Mouse (Mus musculus): Measurements from ENCODE around the gene Rrbp1. TPM values are rescaled to one million over a fixed set of nuclear protein-coding genes. Genes with fewer than 3 reads are reported as not detected.

Gene Rrbp1
- polyA plus RNA-seq, 1 experiment, result 43.4 TPM

GRCm38 (mm10) chr2:144019971-144020370, 8.9 kb upstream of the Rrbp1 start:
- Histone ChIP-seq H3K4me1 (ENCODE audit: control insufficient read depth, insufficient read depth, insufficient read length) (no peaks in the 10 kb centered on the region), H3K27ac (ENCODE audit: insufficient read depth, low read length) (no peak overlapping the region), H3K27me3 (ENCODE audit: control insufficient read depth, insufficient read depth, low read length) (no peaks in the 10 kb centered on the region), H3K36me3 (ENCODE audit: control insufficient read depth, insufficient read depth, low read length) (no peaks in the 10 kb centered on the region), H3K4me3 (ENCODE audit: extremely low read depth, insufficient read depth, insufficient read length) (no peak overlapping the region)
- no peak for DNase-seq (ENCODE audit: low read depth in 1 of 2, low spot score in 2 of 2)
- 81% methylated on average over 2 of the region's 2 CpGs for WGBS
- TF ChIP-seq CTCF (IDR thresholded peaks at IDR 0.05; ENCODE audit: extremely low read depth, insufficient read depth, insufficient read length, insufficient replicate concordance) (no peak), POLR2A (IDR thresholded peaks at IDR 0.05; ENCODE audit: low read depth, low read length) (no peak)

GRCm38 (mm10) chr2:144015861-144016260, 4.8 kb upstream of the Rrbp1 start:
- TF ChIP-seq CTCF (IDR thresholded peaks at IDR 0.05; ENCODE audit: extremely low read depth, insufficient read depth, insufficient read length, insufficient replicate concordance), result no peak
- no peak for TF ChIP-seq POLR2A (IDR thresholded peaks at IDR 0.05; ENCODE audit: low read depth, low read length)
- no peaks in the 10 kb centered on the region for H3K4me1 ChIP-seq (ENCODE audit: control insufficient read depth, insufficient read depth, insufficient read length)
- no peak for DNase-seq (ENCODE audit: low read depth in 1 of 2, low spot score in 2 of 2)
- WGBS, result 91% methylated on average over 9 of the region's 9 CpGs
- H3K27me3 ChIP-seq (ENCODE audit: control insufficient read depth, insufficient read depth, low read length), result no peaks in the 10 kb centered on the region
- H3K4me3 ChIP-seq (ENCODE audit: extremely low read depth, insufficient read depth, insufficient read length), result no peak overlapping the region
- no peaks in the 10 kb centered on the region for H3K36me3 ChIP-seq (ENCODE audit: control insufficient read depth, insufficient read depth, low read length)
- H3K27ac ChIP-seq (ENCODE audit: insufficient read depth, low read length), result no peak overlapping the region

GRCm38 (mm10) chr2:144014481-144014880, 3.4 kb upstream of the Rrbp1 start:
- Histone ChIP-seq H3K4me3 (ENCODE audit: extremely low read depth, insufficient read depth, insufficient read length) (no peak overlapping the region), H3K27me3 (ENCODE audit: control insufficient read depth, insufficient read depth, low read length) (no peaks in the 10 kb centered on the region), H3K4me1 (ENCODE audit: control insufficient read depth, insufficient read depth, insufficient read length) (peaks cover 3% of the 10 kb centered on the region; the same call in 1 of the 2 replicates), H3K36me3 (ENCODE audit: control insufficient read depth, insufficient read depth, low read length) (no peaks in the 10 kb centered on the region), H3K27ac (ENCODE audit: insufficient read depth, low read length) (no peak overlapping the region)
- TF ChIP-seq POLR2A (IDR thresholded peaks at IDR 0.05; ENCODE audit: low read depth, low read length) (no peak), CTCF (IDR thresholded peaks at IDR 0.05; ENCODE audit: extremely low read depth, insufficient read depth, insufficient read length, insufficient replicate concordance) (no peak)
- no peak for DNase-seq (ENCODE audit: low read depth in 1 of 2, low spot score in 2 of 2)
- WGBS, result 86% methylated on average over 5 of the region's 5 CpGs

- Histone ChIP-seq H3K27ac (ENCODE audit: insufficient read depth, low read length) (no peak overlapping the region), H3K4me3 (ENCODE audit: extremely low read depth, insufficient read depth, insufficient read length) (no peak overlapping the region), H3K27me3 (ENCODE audit: control insufficient read depth, insufficient read depth, low read length) (no peaks in the 10 kb centered on the region), H3K4me1 (ENCODE audit: control insufficient read depth, insufficient read depth, insufficient read length) (peaks cover 5% of the 10 kb centered on the region; the same call in 1 of the 2 replicates), H3K36me3 (ENCODE audit: control insufficient read depth, insufficient read depth, low read length) (no peaks in the 10 kb centered on the region)
- TF ChIP-seq POLR2A (IDR thresholded peaks at IDR 0.05; ENCODE audit: low read depth, low read length) (no peak), CTCF (IDR thresholded peaks at IDR 0.05; ENCODE audit: extremely low read depth, insufficient read depth, insufficient read length, insufficient replicate concordance) (no peak)
- DNase-seq (ENCODE audit: low read depth in 1 of 2, low spot score in 2 of 2), result no peak
- 86% methylated on average over 11 of the region's 11 CpGs for WGBS
These were observed 3.0 kb upstream of the Rrbp1 start for GRCm38 (mm10) chr2:144014051-144014450.

GRCm38 (mm10) chr2:144010282-144011044, 600 bp downstream of the Rrbp1 start:
- Histone ChIP-seq H3K4me1 (ENCODE audit: control insufficient read depth, insufficient read depth, insufficient read length) (peaks cover 5% of the 10 kb centered on the region; the same call in 1 of the 2 replicates), H3K4me3 (ENCODE audit: extremely low read depth, insufficient read depth, insufficient read length) (peak overlapping the region; percentile 94), H3K27me3 (ENCODE audit: control insufficient read depth, insufficient read depth, low read length) (no peaks in the 10 kb centered on the region), H3K36me3 (ENCODE audit: control insufficient read depth, insufficient read depth, low read length) (no peaks in the 10 kb centered on the region), H3K27ac (ENCODE audit: insufficient read depth, low read length) (peak overlapping the region; percentile 92)
- peak; percentile 50 to 85 for DNase-seq (ENCODE audit: low read depth in 1 of 2, low spot score in 2 of 2)
- TF ChIP-seq CTCF (IDR thresholded peaks at IDR 0.05; ENCODE audit: extremely low read depth, insufficient read depth, insufficient read length, insufficient replicate concordance) (peak; percentile 76; the same call in 1 of the 2 replicates), POLR2A (IDR thresholded peaks at IDR 0.05; ENCODE audit: low read depth, low read length) (no peak)
- under 1% methylated on average over 87 of the region's 107 CpGs for WGBS

- peak overlapping the region; percentile 94 for H3K4me3 ChIP-seq (ENCODE audit: extremely low read depth, insufficient read depth, insufficient read length)
- TF ChIP-seq CTCF (IDR thresholded peaks at IDR 0.05; ENCODE audit: extremely low read depth, insufficient read depth, insufficient read length, insufficient replicate concordance) (no peak), POLR2A (IDR thresholded peaks at IDR 0.05; ENCODE audit: low read depth, low read length) (no peak)
- peak overlapping the region; percentile 92 for H3K27ac ChIP-seq (ENCODE audit: insufficient read depth, low read length)
- WGBS, result 3% methylated on average over 30 of the region's 30 CpGs
- no peaks in the 10 kb centered on the region for H3K27me3 ChIP-seq (ENCODE audit: control insufficient read depth, insufficient read depth, low read length)
- H3K4me1 ChIP-seq (ENCODE audit: control insufficient read depth, insufficient read depth, insufficient read length), result peaks cover 6% of the 10 kb centered on the region; the same call in 1 of the 2 replicates
- DNase-seq (ENCODE audit: low read depth in 1 of 2, low spot score in 2 of 2), result peak; percentile 19 to 32
- no peaks in the 10 kb centered on the region for H3K36me3 ChIP-seq (ENCODE audit: control insufficient read depth, insufficient read depth, low read length)
These were observed 1.3 kb downstream of the Rrbp1 start for GRCm38 (mm10) chr2:144009551-144010281.

Measured in spleen, adult 2 months (tissue).